Mouse (Mus musculus): ENCODE results near the gene Gm10563.
"Not testable (repeated sequence)": the region's sequence is repeated elsewhere in the genome, so short reads cannot be mapped to it uniquely, and the experiment has no call there.

The Gm10563 gene

DNA sequence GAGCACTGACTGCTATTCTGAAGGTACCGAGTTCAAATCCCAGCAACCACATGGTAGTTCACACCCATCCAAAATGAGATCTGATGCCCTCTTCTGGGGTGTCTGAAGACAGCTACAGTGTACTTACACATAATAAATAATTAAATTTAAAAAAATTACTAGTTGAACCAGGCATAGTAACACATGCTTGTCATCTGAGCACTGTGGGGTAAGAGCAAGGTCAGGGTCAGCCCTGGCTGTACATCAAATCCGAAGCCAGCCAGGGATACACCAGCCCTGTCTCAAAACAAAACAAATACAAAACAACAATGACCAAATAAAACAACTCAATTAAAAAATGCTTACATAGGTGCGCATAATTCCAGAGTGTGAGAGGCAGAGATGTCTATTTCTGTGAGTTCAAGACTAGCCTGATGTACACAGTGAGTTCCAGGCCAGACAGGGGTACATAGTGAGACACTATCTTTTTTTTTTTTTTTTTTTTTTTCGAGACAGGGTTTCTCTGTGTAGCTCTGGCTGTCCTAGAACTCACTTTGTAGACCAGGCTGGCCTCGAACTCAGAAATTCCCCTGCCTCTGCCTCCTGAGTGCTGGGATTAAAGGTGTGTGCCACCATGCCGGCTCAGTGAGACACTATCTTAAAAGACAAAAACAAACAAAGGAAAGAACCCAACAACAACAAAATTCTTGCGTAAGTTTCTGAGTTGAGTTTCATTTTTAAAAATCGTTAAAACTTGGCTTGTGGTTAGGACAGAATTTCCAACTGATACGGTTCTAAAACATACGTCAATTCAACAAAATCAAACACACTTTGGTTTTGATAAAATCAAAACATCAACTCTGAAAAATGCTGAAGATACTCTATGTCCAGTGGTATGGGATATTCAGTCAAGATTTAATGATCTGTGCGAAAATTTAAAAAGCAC, 45.0 kb downstream of the Gm10563 start:
- in situ Hi-C loops (cut with MboI, MseI): loop anchor here (10.0 kb wide), 1 partner anchor 1445 kb away; no protein-coding TSS in a partner anchor

GRCm38 (mm10) chr4:155598536-155598935, 46.7 kb downstream of the Gm10563 start:
- in situ Hi-C loops (cut with MboI, MseI): no loop called here

- in situ Hi-C loops (cut with MboI, MseI): no loop called here
Measured at GRCm38 (mm10) chr4:155596606-155597005, 48.6 kb downstream of the Gm10563 start.

DNA sequence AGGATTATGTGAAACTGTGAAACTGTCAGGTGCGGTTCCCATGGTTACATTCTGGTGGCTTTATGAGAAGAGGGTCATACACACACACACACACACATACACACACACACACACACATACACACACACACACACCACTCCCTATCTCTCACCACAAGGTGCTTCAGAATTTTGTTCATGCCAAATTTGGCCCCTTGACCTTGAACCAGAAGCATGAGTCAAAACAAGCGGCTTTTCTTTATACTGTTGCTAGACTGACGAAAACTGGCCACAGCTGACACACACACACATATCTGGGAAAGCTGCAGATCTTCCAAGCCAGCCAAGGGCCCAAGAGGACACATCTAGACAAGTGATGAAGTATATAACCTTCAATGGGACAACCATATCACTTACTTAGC, 49.4 kb downstream of the Gm10563 start:
- in situ Hi-C loops (cut with MboI, MseI): no loop called here

GRCm38 (mm10) chr4:155593780-155594179, 51.4 kb downstream of the Gm10563 start:
- in situ Hi-C loops (cut with MboI, MseI): no loop called here

GRCm38 (mm10) chr4:155591012-155591719, 54.0 kb downstream of the Gm10563 start:
- in situ Hi-C loops (cut with MboI, MseI): no loop called here

DNA sequence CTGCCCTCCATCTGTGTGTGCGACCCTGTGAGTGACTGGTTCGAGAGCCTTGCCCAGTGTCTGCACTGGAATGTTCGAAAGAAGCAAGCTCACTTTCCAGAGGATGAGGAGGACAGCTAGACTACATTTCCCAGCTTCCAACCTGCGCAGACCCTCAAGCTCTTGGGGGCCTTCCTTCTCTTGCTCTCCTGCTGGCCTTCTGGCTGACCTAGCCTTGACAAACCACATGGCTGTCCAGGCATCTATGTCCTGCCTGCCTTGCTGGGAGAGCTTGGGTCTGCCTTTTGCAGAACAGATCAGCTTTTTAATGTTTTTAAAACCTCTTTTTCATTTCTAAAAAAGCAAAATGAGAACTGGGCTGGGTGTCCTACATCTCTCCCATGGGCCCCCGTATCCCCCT, 55.9 kb downstream of the Gm10563 start:
- in situ Hi-C loops (cut with MboI, MseI): no loop called here

GRCm38 (mm10) chr4:155582279-155582905, 62.8 kb downstream of the Gm10563 start:
- in situ Hi-C loops (cut with MboI, MseI): no loop called here

DNA sequence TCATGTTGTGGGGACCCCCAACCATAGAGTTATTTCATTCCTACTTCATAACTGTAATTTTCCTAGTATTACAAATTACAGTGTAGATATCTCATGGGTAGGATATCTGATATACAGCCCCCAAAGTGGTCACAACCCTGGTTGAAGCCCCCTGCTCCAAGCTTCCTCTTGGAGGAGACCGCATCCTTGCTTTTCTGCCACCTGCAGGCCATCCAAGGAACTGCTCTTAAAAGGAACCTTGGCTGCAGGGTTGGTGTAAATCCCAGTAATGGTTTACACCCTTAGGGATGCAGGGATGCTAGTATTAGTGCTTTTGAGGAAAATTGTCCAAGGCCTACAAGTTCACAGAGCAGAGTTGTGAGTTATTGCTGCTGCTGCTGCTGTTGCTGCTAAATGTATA, 64.8 kb downstream of the Gm10563 start:
- in situ Hi-C loops (cut with MboI, MseI): no loop called here

DNA sequence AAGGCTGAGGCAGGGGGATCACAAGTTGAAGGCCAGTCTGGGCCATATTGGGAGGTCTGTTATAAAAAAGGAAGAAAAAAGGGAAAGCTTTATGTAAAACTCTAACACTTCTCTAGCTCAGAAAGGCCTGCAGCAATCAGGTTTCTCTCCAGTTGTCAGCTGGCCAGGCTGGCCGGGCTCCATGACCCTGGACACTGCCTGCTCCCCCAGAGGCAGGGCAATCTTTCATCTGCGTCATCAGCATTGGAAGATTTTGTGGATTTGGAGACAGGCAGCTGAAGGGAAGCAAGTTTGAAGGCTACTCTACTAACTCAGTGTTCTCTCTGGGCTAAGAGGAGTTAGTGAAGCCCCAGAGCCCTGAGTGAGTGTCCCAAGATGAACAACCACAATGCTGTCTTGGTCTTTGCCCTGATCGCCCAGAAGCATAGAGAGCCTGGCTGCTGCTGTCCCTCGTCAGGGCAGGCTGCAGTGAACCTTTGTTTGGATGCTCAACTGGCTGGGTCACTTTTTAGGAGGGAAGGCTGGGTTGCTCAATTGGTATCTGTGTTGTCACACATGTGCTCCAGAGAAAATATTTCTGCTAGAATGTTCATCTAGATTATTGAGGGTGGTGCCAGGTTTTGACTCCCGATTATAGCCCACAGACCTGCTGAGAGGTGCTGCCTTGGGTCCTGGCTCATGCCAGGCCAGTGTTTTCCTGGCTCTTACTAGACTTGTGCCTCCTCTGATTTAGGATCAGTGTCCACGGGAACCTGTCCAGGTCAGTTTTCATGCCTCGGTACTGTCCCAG, 66.7 kb downstream of the Gm10563 start:
- in situ Hi-C loops (cut with MboI, MseI): loop anchor here (5.0 kb wide), 1 partner anchor 96 kb away; no protein-coding TSS in a partner anchor

- in situ Hi-C loops (cut with MboI, MseI): loop anchor here (5.0 kb wide), 1 partner anchor 95 kb away; no protein-coding TSS in a partner anchor
Measured at GRCm38 (mm10) chr4:155577741-155578140, 67.5 kb downstream of the Gm10563 start.

DNA sequence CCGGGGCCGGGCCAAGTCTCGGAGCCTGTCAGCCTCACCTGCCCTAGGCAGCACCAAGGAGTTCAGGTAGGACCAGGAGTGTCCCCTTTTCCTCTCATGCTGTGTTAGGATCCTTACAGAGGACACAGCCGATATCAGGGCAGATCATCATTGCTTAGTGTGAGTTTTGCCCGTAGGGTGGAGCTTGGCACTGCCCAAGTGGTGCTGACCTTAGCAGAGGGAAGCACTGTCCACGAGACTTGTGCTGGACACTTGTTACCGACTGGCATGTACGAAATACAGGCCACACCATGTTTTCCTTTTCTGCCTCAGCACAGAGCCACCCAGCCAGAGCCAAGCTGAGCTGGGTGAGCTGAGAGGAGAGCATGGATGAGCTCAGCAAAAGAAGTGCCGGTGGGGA, 68.1 kb downstream of the Gm10563 start:
- in situ Hi-C loops (cut with MboI, MseI): loop anchor here (5.0 kb wide), 1 partner anchor 95 kb away; no protein-coding TSS in a partner anchor

- in situ Hi-C loops (cut with MboI, MseI): loop anchor here (5.0 kb wide), 1 partner anchor 93 kb away; no protein-coding TSS in a partner anchor
Measured at GRCm38 (mm10) chr4:155575521-155575920, 69.7 kb downstream of the Gm10563 start.

GRCm38 (mm10) chr4:155574931-155575330, 70.3 kb downstream of the Gm10563 start:
- in situ Hi-C loops (cut with MboI, MseI): loop anchor here (5.0 kb wide), 1 partner anchor 93 kb away; no protein-coding TSS in a partner anchor

GRCm38 (mm10) chr4:155573876-155574275, 71.3 kb downstream of the Gm10563 start:
- in situ Hi-C loops (cut with MboI, MseI): no loop called here

GRCm38 (mm10) chr4:155573155-155573554, 72.1 kb downstream of the Gm10563 start:
- in situ Hi-C loops (cut with MboI, MseI): no loop called here

- in situ Hi-C loops (cut with MboI, MseI): no loop called here
Measured at GRCm38 (mm10) chr4:155571442-155571841, 73.8 kb downstream of the Gm10563 start.

GRCm38 (mm10) chr4:155570315-155570714, 74.9 kb downstream of the Gm10563 start:
- in situ Hi-C loops (cut with MboI, MseI): not testable (repeated sequence)

DNA sequence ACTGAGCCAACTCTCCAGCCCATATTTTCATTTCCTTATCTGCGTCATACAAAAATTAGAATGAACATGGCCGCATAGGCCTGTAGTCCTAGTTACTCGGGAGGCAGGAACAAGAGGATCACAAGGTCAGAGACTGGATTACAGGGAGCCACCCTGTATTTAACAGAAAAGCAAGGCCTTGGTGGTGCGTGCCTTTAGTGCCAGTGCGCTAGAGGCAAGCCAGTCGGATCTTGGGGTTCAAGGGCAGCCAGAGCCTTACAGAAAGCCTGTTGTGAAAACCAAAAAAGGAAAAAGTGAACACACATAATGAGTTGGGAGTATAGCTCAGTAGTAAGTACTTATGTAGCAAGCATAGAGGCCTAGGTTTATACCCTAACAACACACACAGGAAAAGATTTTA, 75.4 kb downstream of the Gm10563 start:
- in situ Hi-C loops (cut with MboI, MseI): no loop called here

DNA sequence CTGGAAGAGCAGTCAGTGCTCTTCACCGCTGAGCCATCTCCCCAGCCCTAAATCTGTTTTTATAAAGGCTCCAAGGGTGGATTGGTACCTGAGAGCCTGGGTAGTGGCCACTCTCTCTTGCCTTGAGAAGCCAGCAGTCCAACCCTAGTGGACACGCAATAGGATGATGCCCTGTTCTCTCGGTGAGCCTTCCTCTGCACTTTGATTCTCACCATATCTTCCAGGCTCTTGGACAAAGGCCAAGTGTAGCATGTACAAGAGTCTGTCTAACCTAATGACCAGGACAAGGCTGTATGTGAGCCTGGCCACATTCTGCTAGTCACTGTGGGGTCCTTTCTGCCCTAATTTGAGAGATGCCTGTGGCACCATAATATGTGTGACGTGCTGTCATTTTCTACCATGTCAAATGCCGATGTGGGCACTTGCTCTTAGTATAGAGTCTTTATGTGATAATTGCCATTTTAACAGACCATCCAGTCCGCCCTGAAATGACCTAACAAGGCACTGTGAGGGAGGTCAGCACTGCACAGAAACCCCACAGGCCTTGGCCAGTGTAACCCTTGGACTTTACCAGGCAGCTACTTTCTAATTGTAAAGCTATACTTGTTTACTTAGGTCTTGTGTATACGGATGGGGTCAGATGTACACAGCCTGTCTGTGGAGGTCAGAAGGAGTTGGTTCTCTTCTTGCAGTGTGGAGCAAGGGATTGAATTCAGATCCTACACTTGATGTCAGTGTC, 76.4 kb downstream of the Gm10563 start:
- in situ Hi-C loops (cut with MboI, MseI): no loop called here

Data from T-helper 1 cell (primary cell).